Mouse (Mus musculus): Measurements from ENCODE around the gene Met.

GRCm38 (mm10) chr6:17505530-17505929 lies 41.9 kb downstream of the Met start:
- TF ChIP-seq POLR2A (IDR thresholded peaks at IDR 0.05; ENCODE audit: low read depth, low read length) (no peak), CTCF (IDR thresholded peaks at IDR 0.05; ENCODE audit: borderline replicate concordance, insufficient read depth, low read length) (no peak)
